Mouse (Mus musculus): ENCODE measurements around the gene Gfra4. TPM values are rescaled to one million over a fixed set of nuclear protein-coding genes. Genes with fewer than 3 reads are reported as not detected.

Gfra4 gene
- 0.07 TPM in 1 of 2 replicates, not detected in the other for polyA plus RNA-seq (2012)

GRCm38 (mm10) chr2:131042988-131043387 is at the start of gene Gfra4:
Gene Gfra4 (minus strand): TSS chr2:131043088.
- TF ChIP-seq GATA1 (IDR thresholded peaks at IDR 0.05; ENCODE audit: low read length): no peak
- Histone ChIP-seq H3K4me3 (replicated peaks) (no peak within 1 kb of the TSS), H3K27me3 (ENCODE audit: control insufficient read depth) (peaks cover 80% of the 10 kb centered on the region), H3K9me3 (ENCODE audit: control insufficient read depth, low read length) (no peaks in the 10 kb centered on the region; the same call in 1 of the 2 replicates), H3K4me1 (ENCODE audit: control insufficient read depth) (peaks cover 20% of the 10 kb centered on the region), H3K36me3 (ENCODE audit: control insufficient read depth) (no peaks in the 10 kb centered on the region)

GRCm38 (mm10) chr2:131090852-131091251 is 48.0 kb upstream of the Gfra4 start:
- Histone ChIP-seq H3K9me3 (ENCODE audit: control insufficient read depth, low read length) (no peaks in the 10 kb centered on the region), H3K4me3 (replicated peaks) (no peak overlapping the region), H3K27me3 (ENCODE audit: control insufficient read depth) (peaks cover 12% of the 10 kb centered on the region), H3K4me1 (ENCODE audit: control insufficient read depth) (peaks cover 20% of the 10 kb centered on the region), H3K36me3 (ENCODE audit: control insufficient read depth) (no peaks in the 10 kb centered on the region)
- TF ChIP-seq TAL1 (IDR thresholded peaks at IDR 0.05; ENCODE audit: low read length) (no peak), GATA1 (IDR thresholded peaks at IDR 0.05; ENCODE audit: low read length) (no peak)

- Histone ChIP-seq H3K36me3 (ENCODE audit: control insufficient read depth) (no peaks in the 10 kb centered on the region), H3K27me3 (ENCODE audit: control insufficient read depth) (peaks cover 13% of the 10 kb centered on the region), H3K9me3 (ENCODE audit: control insufficient read depth, low read length) (no peaks in the 10 kb centered on the region), H3K4me3 (replicated peaks) (no peak overlapping the region), H3K4me1 (ENCODE audit: control insufficient read depth) (peaks cover 8% of the 10 kb centered on the region)
- TF ChIP-seq TAL1 (IDR thresholded peaks at IDR 0.05; ENCODE audit: low read length) (no peak), GATA1 (IDR thresholded peaks at IDR 0.05; ENCODE audit: low read length) (no peak)
Measured at GRCm38 (mm10) chr2:131089634-131090033, 46.7 kb upstream of the Gfra4 start.

DNA sequence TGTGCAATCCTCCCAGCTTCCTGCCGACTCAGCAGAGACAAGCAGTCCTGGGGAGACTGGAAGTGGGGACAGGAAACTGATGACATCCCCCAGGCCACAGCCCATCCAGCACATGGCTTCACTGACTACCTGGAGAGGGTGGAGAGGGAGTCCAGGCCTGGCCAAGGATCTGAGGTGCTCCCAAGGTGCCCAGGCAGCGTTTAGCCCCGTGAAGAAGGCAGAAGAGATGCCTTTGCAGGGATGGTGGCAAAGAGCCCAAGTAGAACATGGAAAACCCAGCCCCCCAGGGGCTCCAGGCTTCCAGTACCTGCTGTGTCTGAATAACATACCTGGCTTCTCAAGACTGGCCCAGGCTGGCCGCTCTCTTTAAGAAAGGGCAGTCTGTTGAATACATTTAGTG is 45.7 kb upstream of the Gfra4 start:
- Histone ChIP-seq H3K27me3 (ENCODE audit: control insufficient read depth) (peaks cover 16% of the 10 kb centered on the region), H3K9me3 (ENCODE audit: control insufficient read depth, low read length) (no peaks in the 10 kb centered on the region), H3K4me3 (replicated peaks) (no peak overlapping the region), H3K4me1 (ENCODE audit: control insufficient read depth) (peaks cover under 1% of the 10 kb centered on the region; the same call in 1 of the 2 replicates), H3K36me3 (ENCODE audit: control insufficient read depth) (no peaks in the 10 kb centered on the region)
- no peak for TF ChIP-seq TAL1 (IDR thresholded peaks at IDR 0.05; ENCODE audit: low read length)
- TF ChIP-seq GATA1 (IDR thresholded peaks at IDR 0.05; ENCODE audit: low read length): no peak

GRCm38 (mm10) chr2:131086667-131087390 is 43.9 kb upstream of the Gfra4 start, which contains the start of gene Siglec1:
Gene Siglec1 (minus strand): TSS chr2:131086765.
- H3K4me3 ChIP-seq (replicated peaks): no peak within 1 kb of the TSS
- H3K36me3 ChIP-seq (ENCODE audit: control insufficient read depth): no peaks in the 10 kb centered on the region
- H3K27me3 ChIP-seq (ENCODE audit: control insufficient read depth): peaks cover 18% of the 10 kb centered on the region
- TF ChIP-seq TAL1 (IDR thresholded peaks at IDR 0.05; ENCODE audit: low read length): no peak
- no peak for TF ChIP-seq GATA1 (IDR thresholded peaks at IDR 0.05; ENCODE audit: low read length)
- H3K9me3 ChIP-seq (ENCODE audit: control insufficient read depth, low read length): no peaks in the 10 kb centered on the region
- no peaks in the 10 kb centered on the region; the same call in 1 of the 2 replicates for H3K4me1 ChIP-seq (ENCODE audit: control insufficient read depth)

DNA sequence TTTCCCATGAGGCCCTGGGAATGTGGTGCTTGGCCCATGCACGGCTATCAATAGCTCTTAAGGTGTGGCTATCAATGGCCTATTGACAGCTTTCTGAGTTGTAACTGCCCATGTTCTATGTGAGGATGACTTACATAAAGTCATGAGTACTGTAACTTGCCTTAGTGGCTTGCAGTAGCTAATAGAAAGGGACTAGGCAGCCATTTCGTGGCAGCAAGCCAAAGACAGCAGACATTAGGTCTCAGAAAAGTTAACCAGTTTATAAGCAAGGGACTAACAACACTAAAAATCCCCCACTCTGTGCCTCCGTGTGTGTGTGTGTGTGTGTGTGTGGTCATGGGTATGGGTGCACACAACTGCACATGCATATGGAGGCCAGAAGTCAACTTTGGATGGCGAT is 41.3 kb upstream of the Gfra4 start:
- no peaks in the 10 kb centered on the region for H3K9me3 ChIP-seq (ENCODE audit: control insufficient read depth, low read length)
- TF ChIP-seq TAL1 (IDR thresholded peaks at IDR 0.05; ENCODE audit: low read length): no peak
- peaks cover 42% of the 10 kb centered on the region for H3K27me3 ChIP-seq (ENCODE audit: control insufficient read depth)
- no peaks in the 10 kb centered on the region for H3K36me3 ChIP-seq (ENCODE audit: control insufficient read depth)
- H3K4me1 ChIP-seq (ENCODE audit: control insufficient read depth): peaks cover 2% of the 10 kb centered on the region
- H3K4me3 ChIP-seq (replicated peaks): no peak overlapping the region

DNA sequence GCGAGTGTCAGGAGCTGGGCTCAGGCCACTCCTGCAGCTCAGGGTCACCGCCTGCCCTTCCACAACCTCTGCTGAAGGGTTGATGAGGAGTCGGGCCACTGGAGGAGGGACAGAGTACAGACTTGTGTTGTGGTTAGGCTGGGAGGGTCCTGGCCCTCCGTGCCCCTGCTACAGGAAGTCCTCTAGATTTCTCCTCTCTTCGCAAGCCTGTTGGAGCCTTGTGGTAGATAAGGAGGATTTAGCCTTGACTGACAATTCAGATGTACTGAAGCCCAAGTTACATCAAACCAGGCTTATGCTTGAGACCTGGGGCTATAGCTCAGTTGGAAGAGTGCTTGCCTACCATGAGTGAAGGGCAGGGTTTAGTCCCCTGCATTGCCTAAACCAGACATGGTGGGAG is 37.6 kb upstream of the Gfra4 start:
- Histone ChIP-seq H3K27me3 (ENCODE audit: control insufficient read depth) (peaks cover 49% of the 10 kb centered on the region), H3K4me1 (ENCODE audit: control insufficient read depth) (peaks cover 2% of the 10 kb centered on the region), H3K36me3 (ENCODE audit: control insufficient read depth) (no peaks in the 10 kb centered on the region), H3K4me3 (replicated peaks) (no peak overlapping the region), H3K9me3 (ENCODE audit: control insufficient read depth, low read length) (no peaks in the 10 kb centered on the region)
- TF ChIP-seq GATA1 (IDR thresholded peaks at IDR 0.05; ENCODE audit: low read length) (no peak), TAL1 (IDR thresholded peaks at IDR 0.05; ENCODE audit: low read length) (no peak)

GRCm38 (mm10) chr2:131072536-131072935 is 29.6 kb upstream of the Gfra4 start:
- Histone ChIP-seq H3K27me3 (ENCODE audit: control insufficient read depth) (peaks cover 34% of the 10 kb centered on the region), H3K4me3 (replicated peaks) (no peak overlapping the region), H3K4me1 (ENCODE audit: control insufficient read depth) (no peaks in the 10 kb centered on the region), H3K9me3 (ENCODE audit: control insufficient read depth, low read length) (no peaks in the 10 kb centered on the region), H3K36me3 (ENCODE audit: control insufficient read depth) (no peaks in the 10 kb centered on the region)
- no peak for TF ChIP-seq GATA1 (IDR thresholded peaks at IDR 0.05; ENCODE audit: low read length)
- no peak for TF ChIP-seq TAL1 (IDR thresholded peaks at IDR 0.05; ENCODE audit: low read length)

DNA sequence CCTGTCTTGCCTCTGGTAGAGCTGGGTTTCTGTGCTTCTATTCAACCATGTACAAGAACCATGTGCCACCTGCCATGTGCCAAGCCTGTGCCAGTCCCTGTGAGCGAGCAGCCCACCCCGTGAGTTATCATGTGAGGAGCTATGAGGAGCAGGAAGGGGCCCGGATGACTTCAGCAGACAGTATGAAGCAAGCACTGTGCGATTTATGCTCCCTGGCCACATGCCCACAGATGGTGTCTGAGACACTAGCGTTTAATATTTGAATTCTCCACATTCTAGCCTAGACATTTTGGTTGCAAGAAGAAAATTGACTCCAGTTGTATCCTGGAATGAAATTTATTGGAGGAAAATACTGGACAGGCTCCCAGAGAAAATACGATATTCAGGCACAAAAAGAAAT is 24.6 kb upstream of the Gfra4 start:
- Histone ChIP-seq H3K4me3 (replicated peaks) (no peak overlapping the region), H3K4me1 (ENCODE audit: control insufficient read depth) (peaks cover 7% of the 10 kb centered on the region), H3K27me3 (ENCODE audit: control insufficient read depth) (peaks cover 66% of the 10 kb centered on the region), H3K36me3 (ENCODE audit: control insufficient read depth) (no peaks in the 10 kb centered on the region), H3K9me3 (ENCODE audit: control insufficient read depth, low read length) (no peaks in the 10 kb centered on the region)
- TF ChIP-seq GATA1 (IDR thresholded peaks at IDR 0.05; ENCODE audit: low read length) (no peak), TAL1 (IDR thresholded peaks at IDR 0.05; ENCODE audit: low read length) (no peak)

All from erythroblast, embryonic 14.5 days (primary cell).